Mouse (Mus musculus) heart, adult 2 months (tissue): ENCODE results near the gene Ubc.
"Not testable (repeated sequence)": the region's sequence is repeated elsewhere in the genome, so short reads cannot be mapped to it uniquely, and the experiment has no call there.

Source experiments
- CTCF ChIP-seq: fragments of 200-600 bp; IDR thresholded peaks from 2 replicates; pipeline ENCODE4 v1.8.1; 2022; ENCODE audit warnings: antibody characterized with exemption, mild to moderate bottlenecking, moderate library complexity
- EP300 ChIP-seq: fragments of 200-500 bp; IDR thresholded peaks from 2 replicates; pipeline ENCODE4 v1.6.1; 2011; ENCODE audit warnings: low read depth, low read length, control low read depth; ENCODE audit not compliant: insufficient read depth
- POLR2A ChIP-seq: fragments of 200-500 bp; IDR thresholded peaks from 2 replicates; pipeline ENCODE4 v1.6.1; 2011; ENCODE audit warnings: mild to moderate bottlenecking, low read depth, low read length, control low read depth; ENCODE audit not compliant: insufficient read depth

GRCm38 (mm10) chr5:125387295-125387694 lies 2.7 kb downstream of the Ubc start:
- TF ChIP-seq CTCF, EP300, POLR2A: not testable (repeated sequence)
